Mouse (Mus musculus): ENCODE measurements around the gene Brpf3.

Brpf3 gene

DNA sequence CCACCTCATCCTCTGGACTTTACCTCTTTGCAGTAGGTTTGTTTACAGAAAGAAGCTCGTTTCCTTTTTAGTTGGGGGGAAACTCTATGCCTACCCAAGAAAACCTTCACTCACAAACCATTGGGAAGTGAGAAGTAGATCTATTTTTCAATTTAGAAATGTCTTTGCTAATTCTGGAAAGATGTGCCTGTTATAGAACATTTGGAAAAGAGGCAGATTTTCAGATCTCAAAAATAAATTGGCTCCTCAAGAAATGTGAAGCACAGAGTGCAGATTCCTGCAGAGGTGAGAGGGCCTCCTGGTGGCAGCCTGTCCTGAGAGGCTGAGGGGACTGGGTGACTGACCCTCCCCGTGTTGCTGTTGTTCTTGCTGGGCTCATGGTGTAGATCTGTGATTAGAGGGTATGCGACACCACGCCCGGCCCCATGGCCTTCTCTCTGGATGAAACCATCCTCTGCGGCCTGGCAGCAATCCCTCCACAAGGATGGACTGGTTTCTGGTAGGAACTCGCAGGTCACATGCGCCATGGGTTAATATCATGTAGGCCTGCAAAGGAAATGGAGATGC, 26.9 kb downstream of the Brpf3 start:
- 72% methylated on average over 8 of the region's 8 CpGs for WGBS

DNA sequence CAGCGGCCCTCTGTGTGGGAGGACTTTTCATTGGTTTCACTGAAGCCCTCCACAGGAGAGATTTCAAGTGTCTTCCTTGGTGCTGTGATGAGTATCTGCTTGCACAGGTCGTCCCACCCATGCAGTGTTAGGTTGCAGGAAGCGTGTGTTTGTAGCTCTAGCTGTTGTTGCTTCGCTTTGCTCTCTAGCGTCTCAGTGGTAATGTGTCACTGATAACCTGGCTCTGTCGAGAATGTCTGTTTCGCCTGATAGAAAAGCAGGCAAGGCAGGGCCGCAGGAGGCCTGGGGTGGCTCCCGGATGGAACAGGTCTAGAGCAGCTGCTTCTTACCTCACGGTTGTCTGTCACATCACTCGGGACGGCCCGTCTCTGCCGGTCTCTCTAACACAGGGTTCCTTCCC, 28.2 kb downstream of the Brpf3 start:
- 81% methylated on average over 14 of the region's 14 CpGs for WGBS

DNA sequence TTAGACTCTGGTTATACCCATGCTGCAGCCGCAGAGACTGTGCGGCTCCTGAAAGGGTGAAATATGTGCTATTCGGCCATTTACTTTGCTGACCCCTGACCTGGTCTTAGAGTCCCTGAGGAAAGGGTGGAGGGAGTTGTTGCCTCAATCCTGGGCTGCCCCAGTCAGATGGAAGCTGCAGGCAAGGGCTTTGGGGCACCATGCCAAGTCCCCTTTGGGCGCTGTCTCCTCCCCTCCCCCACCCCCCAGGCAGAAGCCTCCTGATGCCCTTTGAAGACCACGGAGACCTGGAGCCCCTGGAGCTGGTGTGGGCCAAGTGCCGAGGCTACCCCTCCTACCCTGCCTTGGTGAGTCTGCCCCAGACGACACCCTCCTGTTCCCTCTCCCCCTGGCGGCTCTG, 30.2 kb downstream of the Brpf3 start:
- 69% methylated on average over 8 of the region's 8 CpGs for WGBS

DNA sequence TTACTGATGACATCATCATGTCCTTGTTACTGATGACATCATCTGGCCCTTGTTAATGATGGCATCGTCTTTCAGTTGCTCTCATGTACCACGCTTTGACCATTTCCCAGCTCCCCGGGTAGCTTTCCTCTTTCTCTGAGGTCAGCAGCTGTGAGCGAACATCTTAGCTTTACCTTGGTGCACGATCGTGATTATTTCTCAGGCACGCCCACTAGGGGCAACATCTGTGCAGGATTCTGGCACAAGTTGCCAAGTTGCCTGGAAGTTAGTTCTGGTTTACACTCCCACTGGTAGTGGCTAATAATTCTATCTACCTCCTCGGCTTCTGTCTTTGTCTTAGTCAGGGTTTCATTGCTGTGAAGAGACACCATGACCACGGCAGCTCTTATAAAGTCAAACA, 31.1 kb downstream of the Brpf3 start:
- WGBS = 84% methylated on average over 9 of the region's 9 CpGs

DNA sequence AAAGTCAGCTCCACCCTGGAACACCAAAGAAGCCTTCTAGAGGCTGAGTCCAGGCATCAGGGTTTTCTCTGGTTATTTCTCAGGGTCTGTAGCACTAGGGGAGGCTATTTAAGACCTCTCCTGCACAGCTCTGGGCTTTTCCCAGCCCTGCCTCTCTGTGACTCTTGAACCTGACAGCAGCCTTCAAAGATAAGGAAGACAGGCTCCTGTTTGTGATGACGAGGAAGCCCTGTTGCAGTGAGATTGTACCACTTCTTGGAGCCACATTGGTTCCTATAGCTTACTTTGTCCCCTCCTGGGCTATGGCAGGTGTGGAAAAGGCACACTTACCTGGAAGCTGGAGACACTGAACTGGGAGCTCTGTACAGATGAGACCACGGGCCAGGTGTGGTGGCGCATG, 32.0 kb downstream of the Brpf3 start:
- WGBS = 93% methylated on average over 3 of the region's 3 CpGs

DNA sequence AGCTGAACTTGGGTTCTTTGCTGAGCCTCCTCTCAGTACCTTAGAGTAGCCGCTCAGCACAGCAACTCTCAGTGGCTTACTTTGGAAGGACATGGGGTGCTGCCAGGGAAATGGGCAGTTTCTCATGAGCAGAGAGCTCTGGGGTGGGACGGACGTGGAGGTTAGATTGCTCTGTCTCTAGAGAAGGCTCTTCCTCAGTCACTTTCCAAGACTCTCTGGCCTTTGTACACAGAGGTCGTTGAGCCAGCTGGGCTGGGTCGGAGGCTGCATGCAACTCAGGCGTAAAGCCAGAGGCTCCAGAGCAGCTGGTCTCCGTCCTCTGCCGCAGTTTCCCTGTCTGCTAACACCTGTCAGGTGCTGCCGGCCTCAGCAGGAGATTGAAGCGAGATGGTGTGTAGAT, 33.8 kb downstream of the Brpf3 start:
- 83% methylated on average over 10 of the region's 10 CpGs for WGBS

DNA sequence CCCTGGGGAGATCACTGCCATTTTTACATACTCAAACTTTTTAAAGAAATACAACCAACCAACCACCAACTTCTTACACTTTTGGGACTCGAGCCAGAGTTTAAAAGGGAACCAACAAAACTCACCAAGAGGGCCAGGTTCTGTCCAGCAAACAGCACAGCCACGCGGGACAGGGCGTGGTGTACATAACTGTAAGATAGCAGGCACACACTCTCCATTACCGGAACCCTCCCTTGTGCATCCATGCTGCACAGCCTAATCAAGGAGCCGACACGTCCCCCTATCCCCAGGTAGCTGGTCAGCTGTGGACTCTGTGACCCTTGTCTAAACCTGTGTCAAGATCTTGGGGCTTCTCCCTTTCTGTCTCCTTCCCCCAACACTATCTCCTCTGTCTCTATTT, 37.0 kb downstream of the Brpf3 start:
- WGBS = 94% methylated on average over 7 of the region's 7 CpGs

DNA sequence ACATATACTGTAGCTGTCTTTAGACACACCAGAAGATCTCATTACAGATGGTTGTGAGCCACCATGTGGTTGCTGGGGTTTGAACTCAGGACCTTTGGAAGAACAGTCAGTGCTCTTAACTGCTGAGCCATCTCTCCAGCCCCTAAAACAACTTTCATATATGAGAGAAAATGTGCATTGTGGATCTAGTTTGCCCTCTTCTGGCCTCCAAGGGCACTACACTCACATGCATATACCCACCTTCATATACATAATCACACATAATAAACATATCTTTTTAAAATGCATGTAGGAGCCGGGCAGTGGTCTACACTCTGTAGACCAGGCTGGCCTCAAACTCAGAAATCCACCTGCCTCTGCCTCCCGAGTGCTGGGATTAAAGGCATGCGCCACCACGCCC, 41.1 kb downstream of the Brpf3 start:
- WGBS = 97% methylated on average over 4 of the region's 4 CpGs

DNA sequence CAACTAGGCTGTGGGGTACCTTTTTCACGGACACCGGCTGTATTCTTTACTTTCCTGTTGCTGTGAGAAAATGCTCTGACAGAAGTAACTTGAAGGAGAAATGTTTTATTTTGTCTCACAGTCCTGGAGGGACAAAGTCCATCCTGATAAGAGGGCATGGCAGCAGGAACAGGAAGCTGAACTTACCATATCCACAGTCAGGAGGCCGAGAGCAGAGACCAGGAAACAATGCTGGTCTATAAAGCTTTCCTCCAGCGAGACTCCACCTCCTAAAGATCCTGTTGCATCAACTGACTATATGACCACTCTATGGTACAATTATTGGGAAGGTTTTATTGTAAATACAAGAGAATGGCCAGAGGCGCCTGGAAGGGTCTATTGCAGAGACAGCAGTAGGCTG, 42.8 kb downstream of the Brpf3 start:
- 88% methylated on average over 5 of the region's 5 CpGs for WGBS

DNA sequence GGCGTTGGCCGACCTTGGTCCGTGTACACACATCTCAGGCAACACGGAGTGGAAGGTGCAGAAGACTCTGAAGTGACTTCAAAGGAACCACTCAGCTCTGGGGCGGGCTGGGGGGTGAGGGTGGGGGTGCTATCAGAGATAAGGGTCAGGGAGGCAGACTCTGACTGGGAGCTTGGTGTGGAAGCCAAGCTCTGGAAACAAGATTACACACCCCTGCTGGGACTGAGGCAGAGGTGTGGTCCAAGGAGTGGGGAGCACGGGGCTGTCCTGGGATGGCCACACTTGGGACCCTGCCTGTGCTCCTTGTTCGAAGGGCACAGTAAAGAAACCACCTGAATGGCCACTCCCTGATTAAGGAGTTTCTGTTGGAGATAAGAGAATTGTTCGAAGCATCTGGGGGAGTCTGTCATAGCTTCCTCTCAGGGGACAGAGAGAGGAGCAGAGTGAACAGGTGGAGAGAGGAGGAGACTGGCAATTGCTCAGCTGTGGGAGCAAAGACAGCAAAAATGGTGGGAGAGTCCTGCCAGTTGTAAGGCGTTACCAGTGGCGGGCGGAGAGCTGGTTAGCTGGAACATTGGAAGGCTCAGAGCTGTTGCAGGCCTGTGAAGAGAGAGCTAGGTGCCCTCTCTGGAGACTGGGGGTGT, 46.2 kb downstream of the Brpf3 start:
- 57% methylated on average over 11 of the region's 11 CpGs for whole genome bisulfite sequencing

DNA sequence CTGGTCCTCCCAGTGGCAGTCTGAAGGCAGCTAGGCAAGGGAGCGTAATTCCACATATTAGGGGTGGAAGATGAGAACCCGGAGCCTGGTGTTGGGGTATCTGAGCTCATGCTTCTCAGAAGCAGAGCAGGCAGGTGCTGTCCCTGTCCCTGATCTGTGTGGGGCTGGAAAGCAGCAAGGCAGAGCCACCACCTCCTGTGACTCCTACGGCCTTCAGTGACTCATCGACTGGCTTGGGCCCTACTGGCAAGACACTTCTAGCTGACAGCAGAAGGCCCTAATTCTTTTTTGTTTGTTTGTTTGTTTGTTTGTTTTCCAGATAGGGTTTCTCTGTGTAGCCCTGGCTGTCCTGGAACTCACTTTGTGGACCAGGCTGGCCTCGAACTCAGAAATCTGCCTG, 49.6 kb downstream of the Brpf3 start:
- 95% methylated on average over 5 of the region's 5 CpGs for WGBS

DNA sequence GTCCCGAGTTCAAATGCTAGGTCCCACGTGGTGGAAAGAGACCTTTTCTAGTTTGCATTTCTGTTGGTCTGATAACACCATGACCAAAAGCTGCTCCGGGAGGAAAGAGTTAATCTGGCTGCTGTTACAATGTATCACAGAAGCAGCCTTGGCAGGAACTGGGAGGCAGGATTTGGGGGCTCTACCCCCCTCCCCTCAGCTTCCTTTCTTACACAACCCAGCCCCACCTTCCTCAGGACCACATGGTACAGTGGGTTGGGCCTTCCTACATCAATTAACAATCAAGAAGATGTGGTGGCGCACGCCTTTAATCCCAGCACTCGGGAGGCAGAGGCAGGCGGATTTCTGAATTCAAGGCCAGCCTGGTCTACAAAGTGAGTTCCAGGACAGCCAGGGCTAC, 53.5 kb downstream of the Brpf3 start:
- 85% methylated on average over 7 of the region's 7 CpGs for WGBS

DNA sequence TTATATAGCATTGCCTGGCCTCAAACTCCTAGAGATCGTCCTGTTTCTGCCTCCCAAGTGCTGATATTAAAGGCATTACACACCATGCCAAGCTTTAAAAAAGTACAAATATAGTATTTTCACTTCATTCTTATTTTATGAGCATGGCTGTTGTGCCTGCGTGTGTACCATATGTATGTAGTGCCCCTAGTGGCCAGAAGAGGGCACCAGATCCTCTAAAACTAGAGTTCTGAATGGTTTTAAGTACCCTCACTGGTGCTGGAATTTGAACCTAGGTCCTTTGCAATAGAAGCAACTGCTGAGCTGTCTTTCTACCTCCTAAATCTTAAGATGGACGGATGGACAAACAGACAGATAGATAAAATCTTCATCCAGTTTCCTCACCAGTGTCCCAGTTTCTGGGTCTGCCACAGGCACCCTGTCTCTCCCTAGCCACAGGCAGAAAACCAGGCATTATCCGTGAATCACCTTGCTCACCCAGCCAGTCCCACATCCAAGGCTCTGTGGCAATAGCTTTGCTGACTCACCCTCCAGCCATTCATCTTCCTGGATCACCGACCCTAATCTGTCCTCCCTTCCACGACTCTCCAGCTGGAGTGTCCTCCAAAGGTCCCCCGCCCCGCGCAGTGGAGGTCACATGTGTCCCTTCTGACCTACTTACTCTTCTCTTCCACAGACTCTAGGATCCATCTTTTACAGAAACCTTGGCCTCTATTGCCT, 54.4 kb downstream of the Brpf3 start:
- 85% methylated on average over 9 of the region's 9 CpGs for WGBS

DNA sequence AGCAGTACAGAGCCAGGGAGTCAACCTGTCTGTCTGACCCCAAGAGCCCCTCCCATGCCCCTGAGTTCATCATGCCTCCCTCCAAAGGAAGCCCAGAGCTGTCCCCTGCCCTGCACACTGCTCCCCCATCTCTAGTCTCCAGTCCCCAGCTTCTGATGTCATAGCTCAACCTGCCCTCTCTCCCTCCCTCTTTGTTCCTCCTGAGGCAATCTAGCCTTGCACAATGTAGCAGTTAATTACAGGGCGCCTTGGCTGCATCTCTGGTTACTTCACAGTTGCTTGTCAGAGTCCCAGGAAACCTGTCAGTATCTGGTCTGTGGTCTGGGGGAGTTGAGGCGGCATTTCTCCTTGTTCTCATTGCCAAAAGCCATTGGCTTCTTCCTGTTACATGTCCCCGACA, 55.1 kb downstream of the Brpf3 start:
- WGBS = 57% methylated on average over 3 of the region's 3 CpGs

DNA sequence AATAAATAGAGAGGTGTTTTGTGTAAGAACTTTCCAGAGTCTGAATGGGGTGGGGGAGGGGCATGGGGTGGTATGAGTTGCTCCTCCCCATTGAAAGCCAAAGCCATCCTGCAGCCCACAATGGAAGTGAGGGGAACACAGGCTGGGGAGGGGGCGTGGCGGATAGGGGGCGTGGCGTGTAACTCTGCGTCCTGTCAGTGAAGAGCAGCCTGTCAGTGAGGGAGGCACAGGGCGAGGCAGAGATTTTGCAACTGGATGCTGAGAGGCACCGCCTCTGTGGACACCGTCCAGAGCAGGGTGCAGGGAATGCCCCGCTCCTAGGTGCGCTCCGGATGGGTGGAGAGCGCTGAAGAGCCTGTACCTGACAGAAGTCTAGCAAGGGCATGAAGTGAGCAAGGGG, 57.3 kb downstream of the Brpf3 start, which contains the start of gene Pnpla1:
Pnpla1 (plus strand) TSS at position 207 of the 400 bp plus-strand sequence.
- 43% methylated on average over 12 of the region's 12 CpGs for WGBS

DNA sequence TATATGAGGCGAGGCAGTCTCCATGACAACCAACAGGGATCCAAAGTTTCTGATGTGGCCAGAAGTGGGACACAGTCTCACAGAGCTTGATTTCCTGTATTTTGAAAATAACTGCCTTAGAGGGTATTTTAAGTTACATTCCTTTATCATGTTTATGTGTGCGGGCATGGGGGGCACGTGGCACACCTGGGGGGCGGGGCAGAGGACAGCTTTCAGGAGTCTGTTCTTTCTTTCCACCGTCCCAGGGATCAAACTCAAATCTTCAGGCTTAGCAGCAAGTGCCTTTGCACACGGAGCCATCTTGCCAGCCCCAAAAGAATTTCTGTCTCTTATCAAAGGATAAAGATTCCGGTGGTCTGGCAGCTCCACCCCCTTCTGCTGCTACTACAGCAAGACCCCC, 63.0 kb downstream of the Brpf3 start:
- WGBS = 69% methylated on average over 7 of the region's 7 CpGs

DNA sequence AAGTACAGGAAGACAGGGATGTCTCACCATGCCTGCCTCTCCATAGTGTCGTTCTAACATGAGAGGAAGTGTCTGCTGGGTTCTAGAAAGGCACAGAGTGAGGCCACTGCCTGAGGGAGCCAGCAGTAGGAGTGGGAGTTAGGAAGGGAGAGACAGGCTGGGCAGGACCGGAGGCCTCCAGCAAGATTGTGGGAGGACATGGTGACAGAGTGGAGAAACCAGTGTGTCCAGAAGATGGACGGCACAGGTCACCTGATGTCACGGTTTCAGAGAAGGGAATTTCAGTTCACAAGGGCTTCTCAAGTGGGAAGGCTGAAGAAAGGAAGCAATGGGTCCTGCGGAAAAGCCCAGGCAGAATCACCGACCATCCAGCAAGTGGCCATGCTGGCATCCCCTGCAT, 63.6 kb downstream of the Brpf3 start:
- WGBS = 75% methylated on average over 6 of the region's 6 CpGs

DNA sequence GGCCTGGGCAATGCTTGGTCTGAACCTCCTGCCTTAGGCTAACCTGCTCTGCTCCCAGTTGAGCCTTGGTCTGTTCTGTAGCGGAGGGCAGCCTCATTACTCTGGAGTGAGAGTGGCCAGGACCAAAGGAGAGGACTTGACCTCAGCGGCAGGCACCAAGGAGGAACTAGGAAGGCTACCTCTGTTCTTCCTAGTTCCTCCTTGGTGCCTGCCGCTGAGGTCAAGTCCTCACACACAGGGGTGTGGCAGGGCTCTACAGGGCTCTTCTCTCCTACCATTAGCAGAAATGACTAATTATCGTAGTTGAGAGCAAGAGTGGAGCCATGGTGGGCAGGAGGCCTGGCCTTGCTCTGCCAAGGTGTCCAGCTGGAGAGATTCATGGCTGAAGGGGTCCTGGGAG, 66.5 kb downstream of the Brpf3 start:
- WGBS = 89% methylated on average over 4 of the region's 4 CpGs

DNA sequence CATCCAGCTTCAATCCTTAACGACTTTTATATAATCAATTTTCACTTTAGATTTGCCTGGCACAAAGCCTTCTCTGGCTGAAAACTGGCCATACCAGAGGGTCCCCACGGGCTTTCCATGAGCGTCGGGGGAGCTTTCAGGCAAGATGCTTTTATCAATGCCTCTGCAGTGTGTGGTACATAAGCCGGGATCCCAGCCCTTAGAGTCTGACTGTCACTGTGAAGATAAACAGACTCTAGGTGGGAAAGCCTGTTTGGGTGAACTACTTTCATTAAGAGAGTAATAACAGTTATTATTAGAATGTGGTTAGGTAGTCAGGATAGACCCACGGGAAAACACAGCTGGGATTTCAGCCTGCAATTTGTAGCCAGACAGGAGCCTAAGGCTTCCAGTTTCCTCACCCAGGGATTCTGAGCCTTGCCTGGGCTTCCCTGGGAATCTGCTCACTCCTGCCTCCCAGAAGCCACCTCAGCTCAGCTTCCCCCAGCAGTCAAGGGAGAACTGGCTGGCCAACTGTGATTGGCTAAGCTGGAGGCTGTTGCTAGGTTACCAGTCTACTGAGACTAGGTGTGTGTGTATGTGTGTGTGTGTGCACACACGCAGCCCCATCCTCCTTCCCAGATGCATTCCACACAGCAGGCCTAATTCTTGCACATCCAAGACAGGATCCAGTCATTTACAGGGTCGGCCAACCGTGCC, 68.7 kb downstream of the Brpf3 start:
- 38% methylated on average over 9 of the region's 9 CpGs for WGBS

DNA sequence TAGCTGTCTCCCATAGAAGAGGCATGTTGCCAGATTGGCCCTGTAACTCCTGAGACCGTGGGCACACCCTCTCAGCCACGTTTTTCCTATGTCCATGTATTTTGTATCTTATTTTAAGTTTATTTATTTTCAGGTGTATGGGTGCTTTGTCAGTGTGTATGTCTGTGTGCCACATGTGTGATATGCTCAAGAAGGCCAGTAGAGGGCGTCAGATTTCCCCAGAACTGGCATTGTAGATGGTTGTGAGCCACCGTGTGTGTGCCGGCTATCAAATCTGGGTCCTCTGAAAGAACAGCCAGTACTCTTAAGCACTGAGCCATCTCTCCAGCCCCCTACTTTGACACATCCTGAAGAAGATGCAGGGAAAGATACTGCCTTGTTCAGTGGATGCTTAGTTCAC, 69.5 kb downstream of the Brpf3 start:
- 71% methylated on average over 5 of the region's 5 CpGs for WGBS

DNA sequence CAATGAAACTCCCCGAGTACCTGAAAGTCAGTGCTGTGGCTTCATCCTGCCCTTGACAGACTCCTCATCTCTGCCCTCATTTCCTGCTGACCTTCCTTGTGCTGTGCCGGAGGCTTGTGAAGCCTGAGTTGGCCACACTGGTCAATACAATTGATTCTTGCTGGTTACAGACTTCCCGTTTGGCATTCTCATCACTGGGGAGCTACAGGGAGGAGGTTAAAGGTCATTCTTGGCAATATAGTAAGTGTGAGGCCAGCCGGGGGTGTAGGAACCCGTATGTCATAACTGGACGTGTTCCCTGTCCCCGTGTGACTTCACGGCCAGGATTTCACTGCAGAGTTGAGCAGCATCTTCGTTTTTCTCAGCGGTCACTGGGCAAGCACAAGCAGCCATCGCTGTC, 70.9 kb downstream of the Brpf3 start:
- 74% methylated on average over 11 of the region's 11 CpGs for WGBS

DNA sequence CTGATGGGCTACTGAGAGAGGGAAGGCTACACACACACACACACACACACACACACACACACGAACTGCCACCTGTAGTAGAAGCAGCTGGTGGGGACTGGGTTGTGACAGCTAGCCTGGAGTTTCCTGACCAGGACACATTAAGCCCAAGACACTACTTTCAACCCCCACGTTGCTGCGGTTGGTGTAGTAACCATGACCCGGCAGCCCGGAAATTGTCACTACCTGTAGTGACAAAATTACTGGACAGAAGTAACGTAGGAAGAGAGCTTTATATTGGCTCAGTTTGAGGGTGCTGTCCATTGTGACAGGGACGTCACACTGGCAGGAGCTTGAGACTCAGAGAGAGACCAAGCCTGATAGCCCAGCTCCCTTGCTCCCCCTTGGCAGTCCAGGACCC, 71.4 kb downstream of the Brpf3 start:
- 90% methylated on average over 7 of the region's 7 CpGs for WGBS

DNA sequence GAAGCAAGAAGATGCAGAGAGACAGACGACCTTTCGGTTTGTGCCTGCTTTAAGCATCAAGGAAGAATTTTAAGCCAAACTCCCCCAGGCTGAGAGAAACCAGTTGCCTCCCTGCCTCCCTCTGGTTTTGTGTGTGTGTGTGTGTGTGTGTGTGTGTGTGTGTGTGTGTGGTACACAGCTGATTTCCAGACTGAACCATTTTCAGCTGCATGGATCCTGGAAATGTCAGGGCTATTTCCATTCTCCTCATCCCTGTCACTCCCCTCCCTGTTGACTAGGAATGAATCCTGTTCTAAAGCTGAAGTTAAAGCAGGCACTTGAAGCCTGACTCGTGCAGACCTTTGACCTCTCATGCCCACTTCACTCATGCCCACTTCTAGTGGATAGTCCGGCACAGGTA, 73.3 kb downstream of the Brpf3 start:
- WGBS = 50% methylated on average over 4 of the region's 4 CpGs

Data from cerebral cortex, adult 2 months (tissue).